Mouse (Mus musculus): ENCODE results near the gene Anks1.

Anks1 gene

DNA sequence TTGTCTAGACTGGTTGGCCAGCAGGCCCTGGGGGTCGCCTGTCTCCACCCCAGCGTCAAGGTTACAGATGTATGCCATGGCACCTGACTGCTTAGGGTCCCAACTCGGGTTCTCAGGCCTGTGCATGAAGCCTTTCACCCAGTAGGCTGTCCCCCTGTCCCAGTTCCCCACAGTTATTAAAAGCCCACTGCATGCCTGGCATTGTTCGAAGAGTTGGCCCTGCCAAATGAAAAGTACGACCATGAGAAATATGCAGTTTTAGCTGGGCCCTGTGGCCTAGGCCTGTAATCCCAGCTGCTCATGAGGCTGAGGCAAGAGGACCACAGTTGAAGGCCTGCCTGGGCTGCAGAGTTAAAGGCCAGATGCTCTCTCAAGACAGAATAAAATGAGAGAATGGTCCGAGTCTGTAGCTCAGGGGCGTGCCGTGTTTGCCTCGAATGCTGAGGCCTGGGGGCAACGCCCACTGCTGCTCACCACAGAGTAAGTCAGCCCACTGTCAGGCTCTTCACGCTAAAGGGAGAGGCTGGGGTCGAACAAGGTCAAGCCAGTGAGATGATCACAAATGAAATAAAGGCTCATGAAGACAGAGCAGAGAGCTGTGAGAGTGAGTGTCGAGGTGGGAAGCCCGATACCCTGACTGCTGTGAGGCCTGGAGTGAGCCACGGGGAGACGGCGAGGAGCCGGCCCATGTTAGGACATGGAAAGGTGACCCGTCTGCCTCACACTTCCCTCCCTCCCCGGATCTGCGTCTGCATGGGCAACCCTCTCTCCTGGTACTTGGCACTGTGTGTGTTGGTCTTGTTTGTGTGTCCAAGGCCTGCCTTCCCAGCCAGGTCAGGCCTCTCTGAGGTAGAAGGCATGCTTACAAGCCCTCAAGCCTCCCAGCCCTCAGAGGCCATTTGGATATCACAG, 110.9 kb downstream of the Anks1 start:
- no peak for DNase-seq (ENCODE audit: low read depth)

DNA sequence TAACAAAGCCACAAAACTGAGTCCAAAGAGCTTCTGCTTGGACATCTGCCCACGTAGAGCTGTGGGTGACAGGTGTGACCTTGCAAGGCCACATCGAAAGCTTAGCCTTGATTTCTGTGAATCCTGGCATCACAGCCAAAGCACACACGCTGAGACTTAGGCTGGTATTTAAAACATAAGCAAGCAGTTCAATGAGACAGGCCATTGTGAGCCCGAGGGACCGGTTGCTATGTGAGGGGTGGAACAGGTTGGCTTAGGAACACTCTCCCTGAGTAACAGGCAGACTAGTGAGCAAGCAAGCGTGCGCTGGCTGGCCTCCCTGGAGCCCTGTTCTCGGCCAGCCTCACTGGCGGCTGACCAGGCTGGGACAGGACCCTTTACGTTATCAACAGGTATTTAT, 112.8 kb downstream of the Anks1 start:
- DNase-seq (ENCODE audit: low read depth): no peak

DNA sequence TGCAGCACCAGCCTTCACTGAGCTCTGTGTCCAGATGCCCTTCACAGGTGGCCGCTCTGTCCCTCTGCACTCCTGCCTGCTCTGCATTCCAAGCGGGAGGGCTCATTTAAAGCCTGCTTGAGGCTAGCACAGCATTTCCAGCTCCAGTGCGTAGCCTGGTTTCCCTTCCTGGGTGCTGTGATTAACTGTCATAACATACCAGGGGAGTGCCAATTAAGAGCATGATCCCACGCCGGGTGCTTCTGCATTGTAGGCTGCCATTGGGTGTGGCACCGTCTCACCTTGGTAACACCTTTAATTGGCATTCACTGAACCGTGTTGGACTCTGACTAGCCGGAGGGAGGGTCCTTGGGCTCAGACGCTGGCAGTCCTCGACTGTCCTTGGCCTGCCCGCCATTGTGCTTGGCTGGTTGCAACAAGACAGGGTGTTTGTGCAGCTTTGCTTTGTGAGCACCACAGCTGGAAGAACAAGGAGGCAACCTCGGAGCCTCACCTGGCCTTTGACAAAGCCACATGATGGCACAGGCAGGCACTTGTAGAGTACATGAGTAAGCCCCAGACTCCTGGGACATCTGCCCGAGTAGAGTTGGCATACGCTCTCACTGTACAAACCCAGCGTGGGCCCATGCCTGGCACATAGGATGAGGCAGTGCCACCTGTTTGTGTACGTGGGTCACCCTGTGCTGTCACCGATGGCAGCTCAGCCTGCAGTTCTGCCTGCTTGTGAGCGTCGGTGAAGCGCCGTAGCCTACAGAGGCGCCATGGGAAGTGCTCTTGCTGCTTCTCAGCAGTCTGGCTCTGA, 113.9 kb downstream of the Anks1 start:
- no peak for DNase-seq (ENCODE audit: low read depth)

DNA sequence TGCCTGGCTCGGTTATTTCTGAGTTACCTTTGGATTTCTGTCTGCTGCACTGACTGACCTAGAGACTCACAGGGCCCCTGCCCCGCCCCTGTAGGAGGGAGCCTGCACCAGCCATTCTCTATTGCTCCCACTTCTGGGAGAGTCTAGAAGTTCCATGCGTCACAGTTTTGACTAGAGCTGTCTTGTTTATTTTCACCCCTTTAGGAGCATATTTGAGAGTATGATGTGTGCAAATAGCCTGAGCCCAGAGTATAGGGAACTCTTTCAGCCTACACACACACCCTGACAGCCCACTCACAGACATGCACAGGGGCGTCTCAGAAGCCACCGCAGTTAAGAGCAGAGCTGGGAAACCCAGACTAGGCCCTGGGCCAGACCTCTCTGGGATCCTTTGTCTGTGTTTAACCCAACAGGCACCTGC, 116.4 kb downstream of the Anks1 start:
- no peak for DNase-seq (ENCODE audit: low read depth)

DNA sequence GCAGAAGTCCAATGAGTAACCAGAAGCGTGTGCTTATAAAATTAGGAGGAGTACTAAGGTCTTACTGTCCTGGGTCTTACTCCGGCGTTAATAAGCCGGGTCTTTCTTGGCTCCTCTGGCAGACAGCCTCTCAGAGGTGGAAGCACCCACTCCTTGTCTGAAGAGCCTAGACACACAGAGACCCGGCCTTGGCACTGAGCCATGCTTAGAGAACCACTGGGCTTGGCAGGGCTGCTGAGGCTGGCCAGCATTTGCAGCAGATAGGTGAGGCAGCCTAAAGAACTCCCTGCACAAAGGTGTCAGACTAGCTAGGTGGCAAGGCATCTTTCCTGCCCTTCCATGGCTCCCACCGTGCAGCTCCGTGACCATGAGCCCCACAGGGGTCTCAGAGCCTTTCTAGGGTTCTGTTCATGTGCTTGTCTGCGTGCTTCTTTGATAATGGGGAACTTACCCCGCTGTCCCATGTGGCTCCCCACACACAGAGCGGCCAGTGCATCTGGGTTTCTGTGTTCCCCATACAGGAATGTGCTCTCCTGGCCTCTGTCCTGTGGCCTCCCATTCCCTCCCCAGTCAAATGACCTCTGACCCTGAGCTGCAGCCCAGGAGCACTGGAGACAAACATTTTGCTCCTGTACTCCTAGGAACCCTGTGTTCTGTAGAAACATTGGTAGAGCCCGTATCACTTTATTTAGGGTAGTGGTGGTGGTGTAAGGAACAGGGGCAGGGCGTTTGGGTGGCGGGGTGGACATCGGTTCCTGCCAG, 117.2 kb downstream of the Anks1 start:
- DNase-seq (ENCODE audit: low read depth): no peak

DNA sequence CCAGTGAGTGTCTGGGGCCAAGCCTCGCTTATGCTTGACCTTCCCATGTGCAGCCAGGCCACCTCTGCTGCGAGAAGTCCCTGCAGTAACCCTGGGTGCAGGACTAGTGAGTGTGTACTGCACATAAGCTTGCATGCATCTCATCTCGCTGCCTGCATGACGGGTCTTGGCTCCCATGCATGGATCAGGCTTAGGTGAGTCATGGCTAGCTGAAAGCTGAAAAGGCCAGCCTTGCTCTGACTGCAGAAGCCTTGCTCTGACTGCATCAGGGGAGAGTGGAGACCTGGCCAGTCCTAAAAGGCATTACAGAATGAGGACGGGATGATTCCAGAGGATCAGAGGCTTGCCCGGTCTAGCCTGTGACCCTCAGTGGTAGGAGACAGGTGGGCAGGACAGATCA, 118.1 kb downstream of the Anks1 start:
- DNase-seq (ENCODE audit: low read depth): no peak

DNA sequence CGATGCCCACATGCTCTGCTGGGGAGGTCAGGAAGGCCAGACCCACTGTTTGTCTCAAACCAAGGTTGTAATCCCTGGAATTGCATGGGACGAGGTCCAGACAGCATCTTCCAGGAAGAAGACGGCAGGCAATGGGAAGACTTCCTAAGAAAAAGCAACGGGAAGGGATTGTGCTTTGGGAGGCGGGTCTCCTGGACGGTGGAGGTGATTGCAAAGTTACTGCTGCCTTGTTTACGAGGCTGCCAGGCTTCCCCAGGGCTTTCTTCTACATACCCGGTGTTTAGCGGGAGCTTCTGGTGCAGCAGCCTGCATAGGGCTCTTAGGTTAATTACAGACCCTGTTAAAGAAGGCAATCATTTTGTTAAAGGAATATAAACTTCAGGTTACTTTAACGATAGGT, 119.1 kb downstream of the Anks1 start:
- no peak for DNase-seq (ENCODE audit: low read depth)

DNA sequence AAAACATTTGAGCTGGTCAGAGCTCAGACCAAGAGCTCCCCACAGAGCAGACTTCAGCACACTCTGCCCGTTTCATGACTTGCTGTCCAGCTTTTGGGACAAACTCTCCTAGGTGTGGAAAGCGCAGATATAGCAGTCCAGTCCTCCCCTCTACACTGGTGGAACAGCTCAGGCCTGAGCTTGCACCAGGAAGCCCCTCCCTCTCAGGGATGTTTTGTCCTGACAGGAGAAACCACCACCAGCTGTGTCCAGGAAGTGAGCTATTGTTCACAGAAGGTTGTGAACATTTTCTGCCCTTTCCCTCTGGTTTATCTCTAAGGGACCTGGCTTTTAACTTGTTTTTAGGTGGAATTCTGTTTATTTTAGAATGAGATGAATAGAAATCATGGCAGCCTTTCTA, 120.2 kb downstream of the Anks1 start:
- DNase-seq (ENCODE audit: low read depth): no peak

DNA sequence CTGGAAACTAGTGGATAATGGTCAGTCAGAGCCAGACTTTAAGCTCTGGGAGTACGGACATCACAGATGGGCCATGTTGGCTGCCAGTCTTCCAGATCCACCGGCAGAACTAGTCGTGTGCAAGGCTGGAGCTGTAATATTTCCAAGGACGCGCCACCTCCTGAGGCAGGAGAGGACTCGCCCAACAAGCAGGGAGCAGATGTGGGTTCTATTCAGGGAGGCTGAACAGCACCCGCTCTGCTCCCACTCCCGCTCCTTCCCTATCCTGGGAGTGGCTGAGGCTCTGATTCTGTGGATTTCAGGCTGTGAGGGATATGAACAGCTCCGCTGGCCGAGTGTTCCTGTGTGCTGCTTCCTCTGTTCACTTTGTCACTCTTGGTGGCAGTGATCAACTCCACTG, 121.3 kb downstream of the Anks1 start:
- DNase-seq (ENCODE audit: low read depth): no peak

DNA sequence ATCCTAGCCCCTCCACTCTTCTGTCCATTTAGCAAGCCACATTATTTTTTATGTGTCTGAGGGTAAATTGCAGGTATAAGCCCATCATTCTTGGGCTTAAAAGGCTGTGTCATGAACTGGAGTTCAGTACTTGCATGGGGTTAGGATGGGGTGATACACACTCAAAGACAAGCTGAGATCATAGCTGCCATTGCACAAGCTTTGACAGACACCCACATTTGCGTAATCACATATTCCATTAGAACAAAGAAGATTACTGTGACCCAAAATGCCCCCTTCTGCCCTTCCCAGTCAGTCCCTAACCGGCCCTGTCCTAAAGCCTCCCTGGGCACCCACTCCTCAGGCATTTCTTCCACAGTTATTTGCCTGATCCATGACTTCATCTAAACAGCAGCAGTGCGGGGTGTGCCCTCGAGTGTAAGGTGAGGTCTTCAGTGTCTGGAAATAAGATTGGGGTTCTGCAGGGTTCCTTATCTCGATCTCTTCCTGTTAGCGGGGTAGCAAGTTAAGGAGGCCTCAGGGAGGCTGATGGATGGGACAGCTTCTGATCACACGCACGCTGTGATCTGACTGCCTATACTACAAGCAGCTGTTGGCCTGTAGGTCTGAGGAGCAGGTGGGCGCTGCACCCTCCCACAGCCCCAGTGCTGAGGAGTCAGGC, 122.3 kb downstream of the Anks1 start:
- DNase-seq (ENCODE audit: low read depth): no peak

DNA sequence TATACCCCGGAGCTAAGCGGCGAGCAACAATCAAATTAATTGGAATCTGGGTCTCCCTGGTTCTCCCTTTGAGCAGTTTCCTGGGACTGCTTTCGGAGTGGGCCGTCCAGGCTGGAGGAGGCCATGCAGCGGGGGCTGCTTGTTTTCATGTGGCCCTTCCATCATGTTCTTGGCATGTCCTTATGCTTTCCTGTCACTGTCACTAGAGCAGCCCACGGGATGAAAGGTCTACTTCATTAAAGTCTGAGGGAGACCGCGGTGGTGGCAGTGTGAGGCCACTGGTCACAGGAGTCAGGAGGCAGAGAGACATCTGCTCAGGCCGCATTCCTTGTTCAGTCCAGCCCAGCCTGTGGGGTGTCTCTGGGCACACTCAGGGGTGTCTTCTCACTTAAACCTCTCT, 123.1 kb downstream of the Anks1 start:
- DNase-seq (ENCODE audit: low read depth): no peak

DNA sequence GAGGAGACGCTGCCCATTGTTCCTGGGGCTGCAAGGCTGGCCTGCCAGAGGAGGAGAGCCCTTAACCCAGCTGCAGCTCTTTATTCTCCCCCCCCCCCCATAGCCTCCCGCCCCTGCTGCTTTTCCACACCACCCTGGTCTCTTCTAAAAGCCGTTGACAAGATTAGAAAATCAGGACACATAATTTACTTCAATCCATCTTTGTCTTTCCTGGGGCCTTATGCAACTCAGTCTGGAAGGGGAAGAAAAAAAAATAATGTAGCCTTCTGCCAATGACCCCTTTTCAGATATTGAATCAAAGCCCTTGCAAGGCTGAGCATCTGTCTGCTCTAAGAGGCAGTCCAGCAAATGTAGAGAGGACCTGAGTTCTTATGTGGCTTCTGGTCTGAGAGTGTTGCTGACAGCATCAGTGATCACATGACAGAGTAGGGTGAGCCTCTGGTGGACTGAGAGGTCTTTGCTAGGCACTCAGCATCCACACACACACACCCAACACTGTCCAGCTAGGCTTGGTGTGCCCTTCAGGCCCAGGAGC, 124.0 kb downstream of the Anks1 start:
- DNase-seq (ENCODE audit: low read depth): no peak

DNA sequence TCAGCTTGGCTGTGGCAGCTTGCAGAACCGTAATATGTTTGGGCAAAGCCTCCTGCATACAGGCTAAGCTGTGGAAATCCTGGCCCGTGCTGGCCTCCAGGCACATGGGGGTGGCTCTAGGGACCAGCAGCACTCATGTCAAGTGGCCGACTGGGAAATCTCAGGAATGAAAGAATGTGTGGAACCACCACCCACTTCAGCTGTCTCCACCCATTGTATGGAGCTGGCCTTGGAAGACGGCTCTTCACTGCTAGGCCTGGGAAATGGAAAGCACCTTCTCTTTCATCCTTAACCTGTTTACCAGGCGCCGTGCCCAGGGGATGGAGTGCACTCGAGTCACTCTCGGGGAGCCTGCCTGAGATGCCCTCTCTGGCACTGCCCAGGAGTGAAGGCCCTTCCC, 125.9 kb downstream of the Anks1 start:
- no peak for DNase-seq (ENCODE audit: low read depth)

DNA sequence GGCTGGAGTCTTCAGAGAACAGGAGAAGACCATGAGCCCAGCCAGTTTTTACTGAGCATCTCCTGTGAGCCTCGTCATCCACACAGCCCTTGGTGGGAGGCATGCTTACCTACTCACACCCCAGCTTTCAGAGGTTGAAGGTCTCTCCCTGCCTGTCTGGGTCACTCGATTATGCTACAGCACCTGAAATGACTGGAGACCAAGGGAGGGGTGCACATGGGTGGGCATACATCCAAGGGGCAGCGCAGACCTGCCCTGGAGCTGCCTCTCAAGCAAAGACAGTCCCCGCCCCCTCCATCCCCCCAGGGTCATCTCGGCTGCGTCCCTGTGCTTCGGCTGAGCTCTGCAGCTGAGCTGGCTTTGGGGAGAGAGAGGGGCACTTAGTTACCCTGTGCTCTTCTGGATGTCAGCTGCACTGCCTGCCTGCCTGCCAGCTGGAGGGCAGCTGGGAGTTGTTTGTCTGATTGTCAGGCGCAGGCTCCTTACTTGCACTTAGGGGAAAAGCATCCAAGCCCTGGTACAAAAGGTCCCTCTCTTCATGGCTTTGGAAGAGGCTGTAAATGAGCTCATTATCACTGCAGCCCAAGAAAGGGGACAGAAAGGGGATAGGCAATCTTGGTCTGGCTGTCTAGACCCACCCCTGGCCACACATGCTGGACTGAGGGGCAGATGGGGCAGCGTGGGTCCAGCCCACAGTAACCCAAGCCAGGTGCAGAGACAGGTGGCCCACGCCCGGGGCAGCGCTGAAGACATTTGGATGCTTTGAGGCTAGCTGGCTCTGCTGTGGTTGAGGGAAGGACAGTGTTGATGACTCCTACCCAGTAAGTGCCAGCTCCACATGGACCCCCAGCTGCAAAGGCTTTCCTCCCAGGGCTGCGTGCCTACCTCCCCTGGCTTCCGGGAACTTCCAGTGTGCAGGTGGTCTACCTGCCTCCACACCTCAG, 128.0 kb downstream of the Anks1 start:
- DNase-seq (ENCODE audit: low read depth): no peak

DNA sequence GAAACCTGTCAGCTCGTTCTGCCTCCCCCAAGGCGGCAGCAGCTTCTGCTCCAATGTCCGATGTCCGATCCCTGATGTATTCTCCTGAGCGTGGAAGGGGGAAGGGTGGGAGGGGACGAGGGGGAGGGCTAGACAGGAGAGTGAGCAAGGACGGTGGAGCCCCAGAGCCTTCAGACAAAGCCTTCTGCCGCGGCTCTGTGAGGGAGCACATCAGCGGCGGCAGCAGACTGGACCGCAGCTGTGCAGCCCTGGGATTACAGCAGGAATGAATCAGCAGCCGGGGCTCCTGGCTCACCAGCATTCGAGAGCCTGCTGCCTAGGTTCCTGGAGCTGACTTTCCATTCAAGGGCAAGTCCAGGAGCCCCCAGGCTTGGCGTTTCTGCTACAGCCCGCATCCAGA, 131.5 kb downstream of the Anks1 start:
- DNase-seq (ENCODE audit: low read depth): no peak

DNA sequence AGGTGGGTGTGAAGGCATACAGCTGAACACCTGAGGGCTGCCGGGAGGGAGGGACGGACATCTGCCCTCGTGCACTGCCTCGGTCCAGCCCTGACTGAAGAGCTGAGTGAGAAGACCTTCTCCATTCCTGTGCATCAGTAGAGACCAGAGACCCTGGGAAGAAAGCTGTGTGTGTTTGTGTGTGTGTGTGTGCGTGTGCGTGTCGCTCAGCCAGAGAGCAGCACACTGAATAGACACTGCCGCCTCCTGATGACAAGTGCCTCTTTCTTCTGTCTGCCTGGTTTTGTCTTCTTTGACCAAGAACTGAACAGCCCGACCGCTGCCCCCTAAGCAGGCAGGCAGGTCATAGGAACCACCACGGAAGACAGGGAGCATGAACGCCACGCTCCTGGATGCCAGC, 132.2 kb downstream of the Anks1 start:
- DNase-seq (ENCODE audit: low read depth): no peak

DNA sequence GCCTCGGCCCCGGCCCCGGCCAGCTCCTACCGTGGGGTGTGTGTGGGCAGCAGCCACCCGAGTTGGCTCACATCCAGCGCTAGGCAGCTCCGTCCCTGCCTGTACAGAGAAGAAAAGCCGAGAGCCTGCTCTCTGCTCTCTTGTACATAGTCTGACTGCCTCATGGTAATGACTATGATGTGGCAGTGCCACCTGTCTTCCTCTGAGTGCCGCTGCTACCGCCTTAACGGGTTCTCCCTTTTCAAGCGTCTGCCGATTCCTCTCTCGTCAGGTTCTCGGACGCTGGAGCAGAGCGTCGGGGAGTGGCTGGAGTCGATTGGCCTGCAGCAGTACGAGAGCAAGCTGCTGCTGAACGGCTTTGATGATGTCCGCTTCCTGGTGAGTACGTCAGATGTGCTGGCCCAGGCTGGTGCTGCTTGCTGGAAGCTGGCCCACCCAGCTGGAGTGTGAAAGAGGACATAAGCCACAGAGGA, 133.2 kb downstream of the Anks1 start:
- DNase-seq (ENCODE audit: low read depth): no peak

DNA sequence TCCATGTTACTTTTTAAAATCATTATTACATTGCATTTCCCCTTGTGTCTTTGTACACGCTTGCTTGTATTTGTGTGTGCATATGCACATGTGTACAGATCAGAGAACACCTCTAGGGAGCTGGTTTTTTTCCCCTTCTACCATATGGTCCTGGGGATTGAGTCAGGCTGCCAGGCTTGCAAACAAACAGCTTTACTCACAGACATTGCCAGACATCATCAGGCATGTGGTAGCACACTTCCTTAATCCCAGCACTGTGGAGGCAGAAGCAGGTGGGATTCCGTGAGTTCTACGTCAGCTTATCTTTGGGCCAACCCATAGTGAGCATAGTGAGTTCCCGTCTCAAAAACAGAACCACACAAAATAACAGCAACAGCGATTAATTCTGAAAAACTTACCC, 137.9 kb downstream of the Anks1 start:
- no peak for DNase-seq (ENCODE audit: low read depth)

DNA sequence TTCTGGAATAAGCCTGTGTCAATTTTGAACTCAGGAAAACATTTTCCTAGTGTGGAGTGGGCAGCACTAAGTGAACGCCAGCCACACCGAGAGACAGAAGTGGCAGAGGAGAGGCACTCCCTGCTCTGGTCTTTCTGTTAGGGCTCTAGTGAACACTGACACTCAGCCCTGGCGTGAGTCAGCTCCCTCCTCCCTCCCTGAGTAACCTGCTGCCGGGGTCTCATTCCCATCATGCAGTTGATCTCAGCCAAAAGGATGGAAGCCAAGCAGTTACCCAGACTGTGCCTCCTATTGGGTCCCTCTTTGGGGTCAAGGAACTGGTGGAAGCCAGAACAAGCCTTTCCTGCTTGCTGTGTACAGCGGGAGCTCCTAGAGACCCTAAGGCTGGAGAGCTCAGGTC, 138.4 kb downstream of the Anks1 start:
- DNase-seq (ENCODE audit: low read depth): no peak

DNA sequence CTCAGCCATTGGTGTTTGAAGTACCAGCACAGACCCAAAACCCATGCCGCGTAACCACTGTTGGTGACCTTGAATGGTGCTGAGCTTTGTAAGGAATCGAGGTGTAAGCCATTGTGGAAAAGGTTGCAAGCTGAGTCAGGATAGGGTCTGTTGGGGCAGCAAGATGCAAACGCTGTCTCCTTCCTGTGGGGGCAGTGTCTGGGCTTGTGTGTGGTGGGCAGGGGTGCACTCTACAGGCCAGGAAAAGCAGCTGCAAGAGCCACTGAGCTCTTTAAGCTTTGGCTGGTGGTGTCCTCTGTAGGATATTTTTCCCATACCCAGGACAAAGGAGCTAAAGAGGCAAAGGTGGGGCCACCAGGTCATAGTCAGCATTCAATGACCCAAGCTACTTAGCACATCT, 139.3 kb downstream of the Anks1 start:
- DNase-seq (ENCODE audit: low read depth): peak; percentile 46

DNA sequence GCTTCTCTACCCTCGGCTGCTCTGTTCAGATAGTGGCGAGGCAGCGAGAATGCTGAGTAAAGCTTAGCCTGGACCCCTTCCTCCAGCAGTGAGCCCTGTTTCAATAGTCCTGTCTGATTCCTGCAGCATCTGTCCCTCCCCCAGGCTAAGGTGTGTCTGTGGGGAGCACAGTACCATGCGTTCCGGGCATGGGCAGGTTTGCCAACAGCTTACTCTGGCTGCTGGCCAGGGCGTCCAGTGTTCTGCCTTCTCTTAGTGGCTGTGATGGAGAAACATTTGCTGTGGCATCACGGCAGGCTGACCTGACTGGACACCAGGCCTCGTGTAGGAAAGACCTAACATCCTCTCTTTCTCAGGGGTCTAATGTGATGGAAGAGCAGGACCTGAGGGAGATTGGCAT, 141.1 kb downstream of the Anks1 start:
- no peak for DNase-seq (ENCODE audit: low read depth)

All from naive thymus-derived CD4-positive, alpha-beta T cell, adult 2 months (primary cell).